In the genomic region with DNA sequence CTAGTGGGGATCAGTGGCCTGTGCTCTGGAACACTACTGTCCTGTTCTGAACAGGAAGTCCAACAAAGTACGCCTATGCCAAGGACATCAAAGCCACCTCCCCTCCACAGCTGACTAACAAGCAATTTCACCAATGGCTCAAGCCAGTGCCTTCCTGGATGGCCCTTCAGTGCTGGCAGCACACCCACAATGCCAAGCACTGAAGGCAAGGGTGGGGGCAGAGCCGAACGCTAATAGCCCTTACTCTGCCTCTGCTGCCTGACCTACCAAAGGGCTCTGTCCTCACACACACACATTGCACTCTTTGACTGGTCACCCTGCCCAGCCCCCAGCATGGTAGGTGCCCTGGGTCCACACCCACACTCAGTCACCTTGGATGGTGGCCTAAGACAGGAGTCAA, we compare ENCODE assay signal across 16 mouse cellular contexts.
"Had no signal": no experiment of that assay in that cellular context is flagged by ENCODE, and none has a peak within 500 bp of the region (broad histone marks: within the 10 kb centered on the region; RNA-seq: fewer than 3 reads in every experiment).

No protein-coding gene starts in this region.

- H3K9ac ChIP-seq: liver, embryonic 13.5 days; liver, postnatal 0 days had no signal

- DNase-seq: kidney, adult 11 months; kidney, adult 9 months; kidney, postnatal 36 days; liver, embryonic 13.5 days; liver, postnatal 0 days; right cerebral cortex, postnatal 14 days; thymus, postnatal 4 days had no signal

- H3K4me2 ChIP-seq: liver, embryonic 13.5 days; midbrain, embryonic 11.5 days had no signal

- H3K27ac ChIP-seq: kidney, postnatal 0 days; layer of hippocampus, adult 2 months; left cerebral cortex, adult 2 months; limb, embryonic 10.5 days; liver, embryonic 13.5 days; macrophage had no signal

- H3K27me3 ChIP-seq: liver, embryonic 13.5 days; megakaryocyte, embryonic 14.5 days had no signal

- ATAC-seq: inflammation-experienced regulatory T-cells, adult 6 months; liver, postnatal 0 days; midbrain, embryonic 16.5 days had no signal

- H3K4me3 ChIP-seq: layer of hippocampus, adult 2 months; left cerebral cortex, adult 2 months; limb, embryonic 10.5 days; liver, embryonic 13.5 days; megakaryocyte, embryonic 14.5 days had no signal

- H3K9me3 ChIP-seq: limb, embryonic 10.5 days; liver, embryonic 13.5 days; megakaryocyte, embryonic 14.5 days had no signal
